Mouse (Mus musculus): ENCODE results near the gene Camkk2. TPM values are rescaled to one million over a fixed set of nuclear protein-coding genes. Genes with fewer than 3 reads are reported as not detected.

Camkk2 gene
- polyA plus RNA-seq, 1 experiment from 2014 or later, result 25.6 TPM

DNA sequence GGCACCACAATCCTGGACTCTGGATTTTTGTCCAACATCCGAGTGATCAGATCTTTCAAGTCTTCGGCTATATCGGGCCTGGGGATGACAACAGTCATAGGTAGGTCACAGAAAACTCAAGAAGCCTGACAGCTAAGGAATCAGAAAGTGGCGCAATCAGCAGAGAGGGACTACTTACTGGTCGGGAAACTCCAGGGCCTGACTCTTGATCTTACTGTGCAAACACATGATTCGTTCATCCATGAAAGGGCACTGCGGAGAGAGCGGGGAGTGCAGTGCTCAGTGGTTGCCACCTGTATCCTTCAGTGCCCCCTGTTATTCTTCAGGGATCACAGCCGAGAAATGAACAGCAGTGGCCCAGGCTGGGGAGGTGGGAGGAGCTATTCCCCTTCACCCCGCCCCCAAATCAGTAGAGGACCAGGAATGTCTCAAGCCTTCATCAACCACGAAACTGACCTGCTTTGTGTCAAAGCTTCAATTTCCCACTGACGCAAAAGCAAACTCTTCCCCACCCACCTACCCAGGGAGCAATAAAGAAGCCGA lies 35.3 kb downstream of the Camkk2 start:
- no peak for ATAC-seq (ENCODE audit: insufficient number of reproducible peaks, low FRiP score, low TSS enrichment, low read depth)
- 88% methylated on average over 13 of the region's 13 CpGs for whole genome bisulfite sequencing
- no peaks in the 10 kb centered on the region for H3K4me1 ChIP-seq (ENCODE audit: control insufficient read depth, insufficient read depth, low read length)
- H3K27me3 ChIP-seq (ENCODE audit: control insufficient read depth, insufficient read depth, low read length), result no peaks in the 10 kb centered on the region
- H3K36me3 ChIP-seq (ENCODE audit: control insufficient read depth, insufficient read depth, low read length), result no peaks in the 10 kb centered on the region; the same call in 1 of the 2 replicates
- H3K9ac ChIP-seq (ENCODE audit: low read length), result no peak overlapping the region
- DNase-seq (ENCODE audit: low spot score), result no peak
- no peak overlapping the region for H3K4me2 ChIP-seq (ENCODE audit: low read depth, severe bottlenecking)
- no peak overlapping the region for H3K27ac ChIP-seq (replicated peaks; ENCODE audit: low read depth, low read length)
- H3K9me3 ChIP-seq (ENCODE audit: control insufficient read depth, low read length), result no peaks in the 10 kb centered on the region
- no peak overlapping the region for H3K4me3 ChIP-seq (ENCODE audit: low read depth, low read length)

DNA sequence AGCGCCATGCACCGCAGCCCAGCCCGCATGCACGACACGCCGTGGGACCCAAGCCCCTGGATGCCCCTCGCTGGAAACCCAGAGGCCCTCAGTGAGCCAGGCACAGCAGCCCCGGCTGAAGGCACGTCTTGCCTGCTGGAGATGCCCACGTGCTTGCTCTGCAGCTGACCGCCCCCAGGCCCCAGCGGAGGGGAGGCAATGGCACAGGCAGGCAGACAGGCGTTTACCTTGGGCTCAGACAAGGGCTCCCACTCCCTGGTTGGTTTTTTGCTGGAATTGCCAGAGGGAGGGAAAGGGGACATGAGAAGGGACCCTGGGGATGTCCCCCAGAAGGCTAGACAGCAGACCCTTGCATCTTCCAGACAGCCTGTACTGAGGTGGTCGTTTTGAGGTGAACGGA lies 42.4 kb downstream of the Camkk2 start:
- Histone ChIP-seq H3K27me3 (ENCODE audit: control insufficient read depth, insufficient read depth, low read length) (no peaks in the 10 kb centered on the region), H3K4me3 (ENCODE audit: low read depth, low read length) (no peak overlapping the region), H3K36me3 (ENCODE audit: control insufficient read depth, insufficient read depth, low read length) (peaks cover 6% of the 10 kb centered on the region), H3K4me2 (ENCODE audit: low read depth, severe bottlenecking) (no peak overlapping the region), H3K9ac (ENCODE audit: low read length) (no peak overlapping the region), H3K27ac (replicated peaks; ENCODE audit: low read depth, low read length) (no peak overlapping the region), H3K4me1 (ENCODE audit: control insufficient read depth, insufficient read depth, low read length) (peaks cover 3% of the 10 kb centered on the region; the same call in 1 of the 2 replicates), H3K9me3 (ENCODE audit: control insufficient read depth, low read length) (no peaks in the 10 kb centered on the region)
- 91% methylated on average over 15 of the region's 15 CpGs for WGBS
- DNase-seq (ENCODE audit: low spot score), result no peak
- ATAC-seq (ENCODE audit: insufficient number of reproducible peaks, low FRiP score, low TSS enrichment, low read depth), result no peak

DNA sequence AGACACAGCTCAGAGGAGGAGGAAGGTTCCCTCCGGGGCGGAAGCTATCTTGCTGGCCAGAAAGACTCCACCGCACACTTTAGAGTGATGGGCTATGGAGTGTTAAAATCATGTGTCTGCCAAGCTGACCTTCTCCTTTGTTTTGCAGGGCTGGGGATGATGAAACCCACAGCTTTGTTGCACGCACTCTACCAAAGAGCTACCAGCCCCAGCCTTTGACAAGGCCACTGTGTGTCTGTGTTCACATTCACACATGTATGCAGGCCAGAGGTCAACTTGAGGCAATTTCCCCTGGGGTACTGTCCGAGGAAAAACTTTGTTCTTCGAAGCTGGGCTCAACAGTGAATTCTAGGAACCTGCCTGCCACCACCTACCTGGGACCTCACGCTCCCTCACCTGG lies 43.4 kb downstream of the Camkk2 start:
- Histone ChIP-seq H3K4me1 (ENCODE audit: control insufficient read depth, insufficient read depth, low read length) (peaks cover 7% of the 10 kb centered on the region; the same call in 1 of the 2 replicates), H3K9ac (ENCODE audit: low read length) (no peak overlapping the region), H3K27ac (replicated peaks; ENCODE audit: low read depth, low read length) (no peak overlapping the region), H3K9me3 (ENCODE audit: control insufficient read depth, low read length) (no peaks in the 10 kb centered on the region), H3K36me3 (ENCODE audit: control insufficient read depth, insufficient read depth, low read length) (peaks cover 6% of the 10 kb centered on the region), H3K27me3 (ENCODE audit: control insufficient read depth, insufficient read depth, low read length) (no peaks in the 10 kb centered on the region), H3K4me3 (ENCODE audit: low read depth, low read length) (no peak overlapping the region), H3K4me2 (ENCODE audit: low read depth, severe bottlenecking) (no peak overlapping the region)
- DNase-seq (ENCODE audit: low spot score), result no peak
- no peak for ATAC-seq (ENCODE audit: insufficient number of reproducible peaks, low FRiP score, low TSS enrichment, low read depth)
- 92% methylated on average over 7 of the region's 7 CpGs for WGBS

DNA sequence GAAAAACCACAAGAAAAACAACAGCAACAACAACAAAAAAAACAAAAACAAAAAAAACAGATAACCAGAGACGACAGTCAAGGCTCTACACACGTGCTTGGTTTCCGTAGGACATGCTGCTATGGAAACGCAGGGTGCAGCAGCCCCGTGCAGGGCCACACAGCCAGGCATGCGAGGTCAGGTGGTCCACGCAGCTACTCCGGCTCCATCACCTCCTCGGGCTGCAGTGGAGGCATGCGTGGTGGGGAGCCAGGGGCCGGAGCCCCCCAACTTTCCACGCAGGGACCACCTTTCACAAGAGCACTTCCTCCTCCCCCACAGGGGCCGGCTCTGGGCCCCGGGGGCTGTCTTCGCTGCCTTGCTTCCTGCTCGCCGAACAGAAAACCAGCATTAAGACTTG lies 45.3 kb downstream of the Camkk2 start:
- Histone ChIP-seq H3K4me2 (ENCODE audit: low read depth, severe bottlenecking) (no peak overlapping the region), H3K27ac (replicated peaks; ENCODE audit: low read depth, low read length) (no peak overlapping the region), H3K9me3 (ENCODE audit: control insufficient read depth, low read length) (no peaks in the 10 kb centered on the region), H3K36me3 (ENCODE audit: control insufficient read depth, insufficient read depth, low read length) (peaks cover 6% of the 10 kb centered on the region), H3K9ac (ENCODE audit: low read length) (no peak overlapping the region), H3K4me3 (ENCODE audit: low read depth, low read length) (no peak overlapping the region), H3K27me3 (ENCODE audit: control insufficient read depth, insufficient read depth, low read length) (no peaks in the 10 kb centered on the region), H3K4me1 (ENCODE audit: control insufficient read depth, insufficient read depth, low read length) (peaks cover 7% of the 10 kb centered on the region; the same call in 1 of the 2 replicates)
- WGBS, result 75% methylated on average over 17 of the region's 17 CpGs
- ATAC-seq (ENCODE audit: insufficient number of reproducible peaks, low FRiP score, low TSS enrichment, low read depth) (no peak), DNase-seq (ENCODE audit: low spot score) (no peak)

DNA sequence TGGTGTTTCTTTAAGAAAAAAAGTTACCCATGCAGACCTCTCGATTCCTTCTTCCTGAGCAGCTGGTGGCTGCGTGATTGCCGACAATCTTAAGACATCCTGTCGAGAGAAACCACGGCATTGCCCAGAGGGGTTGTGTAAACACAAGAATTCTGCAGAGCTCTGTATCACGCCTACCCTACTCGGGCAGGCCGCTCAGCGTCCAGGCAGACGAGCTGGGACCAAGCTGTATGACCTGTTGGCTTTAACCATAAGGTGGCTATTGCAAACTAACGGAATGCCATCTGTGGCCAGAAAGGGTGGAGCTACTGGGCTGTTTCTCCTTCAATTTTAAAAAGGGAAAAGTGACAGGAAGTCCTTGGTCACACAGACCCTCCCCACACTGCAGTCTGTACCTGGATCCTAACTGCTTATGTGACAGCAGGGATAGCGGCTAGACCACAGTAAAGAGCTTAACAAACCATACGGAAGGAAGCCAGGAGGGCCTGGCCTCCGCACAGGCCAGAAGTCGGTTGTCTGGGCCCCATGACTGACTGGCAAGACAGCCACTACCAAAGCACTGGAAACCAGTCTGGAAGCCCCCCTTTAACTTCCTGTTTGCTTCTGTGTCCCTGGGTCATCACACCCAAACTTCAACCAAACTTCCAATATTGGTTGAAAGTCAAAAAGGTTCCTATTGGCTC lies 47.1 kb downstream of the Camkk2 start:
- DNase-seq (ENCODE audit: low spot score) (peak; percentile 34), ATAC-seq (ENCODE audit: insufficient number of reproducible peaks, low FRiP score, low TSS enrichment, low read depth) (no peak)
- no peak overlapping the region for H3K9ac ChIP-seq (ENCODE audit: low read length)
- no peaks in the 10 kb centered on the region for H3K27me3 ChIP-seq (ENCODE audit: control insufficient read depth, insufficient read depth, low read length)
- peak overlapping the region; percentile 25; the same call in 1 of the 2 replicates for H3K4me2 ChIP-seq (ENCODE audit: low read depth, severe bottlenecking)
- no peaks in the 10 kb centered on the region for H3K9me3 ChIP-seq (ENCODE audit: control insufficient read depth, low read length)
- H3K36me3 ChIP-seq (ENCODE audit: control insufficient read depth, insufficient read depth, low read length), result peaks cover 6% of the 10 kb centered on the region
- H3K4me1 ChIP-seq (ENCODE audit: control insufficient read depth, insufficient read depth, low read length), result peaks cover 7% of the 10 kb centered on the region; the same call in 1 of the 2 replicates
- H3K4me3 ChIP-seq (ENCODE audit: low read depth, low read length), result no peak overlapping the region
- peak overlapping the region; percentile 0; the same call in 1 of the 2 replicates for H3K27ac ChIP-seq (replicated peaks; ENCODE audit: low read depth, low read length)
- WGBS, result 40% methylated on average over 15 of the region's 15 CpGs

DNA sequence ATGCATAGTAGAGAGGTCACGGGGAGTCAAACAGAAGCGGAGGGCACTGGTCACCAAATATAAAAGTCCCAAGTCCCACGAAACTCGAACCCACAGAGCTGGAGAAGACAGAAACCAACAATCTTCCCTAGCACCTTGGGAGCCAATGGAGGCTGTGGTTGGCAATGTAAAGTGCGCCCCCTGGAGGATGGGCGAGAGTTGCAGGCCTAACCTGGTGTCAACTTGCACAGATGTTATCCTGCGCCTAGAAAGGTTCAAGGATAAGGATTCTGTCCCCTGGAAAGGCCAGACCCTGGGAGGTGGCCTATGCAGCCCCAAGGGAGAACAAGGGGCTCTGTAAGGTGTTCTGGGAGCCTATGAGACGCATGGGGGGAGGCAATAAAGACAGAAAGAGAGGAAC lies 47.9 kb downstream of the Camkk2 start:
- Histone ChIP-seq H3K4me2 (ENCODE audit: low read depth, severe bottlenecking) (no peak overlapping the region), H3K27me3 (ENCODE audit: control insufficient read depth, insufficient read depth, low read length) (no peaks in the 10 kb centered on the region), H3K27ac (replicated peaks; ENCODE audit: low read depth, low read length) (0 out of 2 replicates have a peak overlapping the region, but pooled peaks have one; percentile 21), H3K36me3 (ENCODE audit: control insufficient read depth, insufficient read depth, low read length) (peaks cover 3% of the 10 kb centered on the region; the same call in 1 of the 2 replicates), H3K9me3 (ENCODE audit: control insufficient read depth, low read length) (no peaks in the 10 kb centered on the region), H3K9ac (ENCODE audit: low read length) (no peak overlapping the region), H3K4me3 (ENCODE audit: low read depth, low read length) (no peak overlapping the region), H3K4me1 (ENCODE audit: control insufficient read depth, insufficient read depth, low read length) (peaks cover 7% of the 10 kb centered on the region; the same call in 1 of the 2 replicates)
- ATAC-seq (ENCODE audit: insufficient number of reproducible peaks, low FRiP score, low TSS enrichment, low read depth) (no peak), DNase-seq (ENCODE audit: low spot score) (peak; percentile 64)
- WGBS, result 68% methylated on average over 8 of the region's 8 CpGs

DNA sequence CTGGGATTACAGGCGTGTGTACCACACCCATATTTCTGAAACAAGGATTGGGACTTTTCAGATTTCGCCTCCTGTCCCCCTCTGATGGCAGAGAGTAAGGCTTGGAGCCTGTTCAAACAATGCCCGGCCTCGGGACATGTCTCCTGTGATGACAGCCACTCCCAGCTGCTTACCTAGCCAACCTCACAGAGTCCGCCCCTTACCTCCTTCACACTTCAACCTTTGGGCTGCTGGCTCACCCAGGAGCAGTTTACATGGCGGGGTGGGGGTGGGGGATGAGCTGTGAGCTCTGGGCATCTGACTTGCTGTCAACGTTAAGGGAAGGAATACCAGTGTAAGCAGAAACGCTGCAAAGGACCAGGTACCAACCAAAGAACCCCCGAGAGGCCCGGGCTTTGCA lies 48.4 kb downstream of the Camkk2 start:
- Histone ChIP-seq H3K9ac (ENCODE audit: low read length) (no peak overlapping the region), H3K4me1 (ENCODE audit: control insufficient read depth, insufficient read depth, low read length) (peaks cover 7% of the 10 kb centered on the region; the same call in 1 of the 2 replicates), H3K9me3 (ENCODE audit: control insufficient read depth, low read length) (no peaks in the 10 kb centered on the region), H3K4me3 (ENCODE audit: low read depth, low read length) (no peak overlapping the region), H3K27me3 (ENCODE audit: control insufficient read depth, insufficient read depth, low read length) (no peaks in the 10 kb centered on the region), H3K4me2 (ENCODE audit: low read depth, severe bottlenecking) (no peak overlapping the region), H3K36me3 (ENCODE audit: control insufficient read depth, insufficient read depth, low read length) (peaks cover 3% of the 10 kb centered on the region; the same call in 1 of the 2 replicates), H3K27ac (replicated peaks; ENCODE audit: low read depth, low read length) (no peak overlapping the region)
- ATAC-seq (ENCODE audit: insufficient number of reproducible peaks, low FRiP score, low TSS enrichment, low read depth) (no peak), DNase-seq (ENCODE audit: low spot score) (no peak)
- 85% methylated on average over 10 of the region's 10 CpGs for WGBS

DNA sequence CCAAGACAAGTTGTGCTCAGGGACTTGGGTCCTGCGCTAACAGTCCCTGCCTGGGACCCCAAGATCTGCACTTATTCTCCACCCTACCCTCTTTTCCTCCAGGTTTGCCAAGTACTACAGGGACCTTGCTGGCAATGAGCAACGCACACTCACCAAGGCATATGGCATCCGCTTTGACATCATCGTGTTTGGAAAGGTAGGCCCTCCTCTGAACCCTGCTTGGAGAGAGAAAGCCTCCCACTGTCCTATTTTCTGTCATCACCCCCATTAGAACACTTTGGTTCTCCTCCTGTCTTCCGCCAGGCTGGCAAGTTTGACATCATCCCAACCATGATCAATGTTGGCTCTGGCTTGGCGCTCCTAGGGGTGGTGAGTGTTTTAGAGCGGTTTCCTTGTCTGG lies 52.1 kb downstream of the Camkk2 start:
- no peak overlapping the region for H3K9ac ChIP-seq (ENCODE audit: low read length)
- no peak overlapping the region for H3K4me3 ChIP-seq (ENCODE audit: low read depth, low read length)
- H3K36me3 ChIP-seq (ENCODE audit: control insufficient read depth, insufficient read depth, low read length), result no peaks in the 10 kb centered on the region
- no peak for DNase-seq (ENCODE audit: low spot score)
- ATAC-seq (ENCODE audit: insufficient number of reproducible peaks, low FRiP score, low TSS enrichment, low read depth), result no peak
- 92% methylated on average over 7 of the region's 7 CpGs for WGBS
- H3K27ac ChIP-seq (replicated peaks; ENCODE audit: low read depth, low read length), result no peak overlapping the region
- no peaks in the 10 kb centered on the region for H3K27me3 ChIP-seq (ENCODE audit: control insufficient read depth, insufficient read depth, low read length)
- peaks cover 7% of the 10 kb centered on the region; the same call in 1 of the 2 replicates for H3K4me1 ChIP-seq (ENCODE audit: control insufficient read depth, insufficient read depth, low read length)
- no peak overlapping the region for H3K4me2 ChIP-seq (ENCODE audit: low read depth, severe bottlenecking)
- H3K9me3 ChIP-seq (ENCODE audit: control insufficient read depth, low read length), result no peaks in the 10 kb centered on the region

Data from limb, embryonic 11.5 days (tissue).